Mouse (Mus musculus) stomach, adult 2 months (tissue): ENCODE measurements around the gene Bfar. TPM values are rescaled to one million over a fixed set of nuclear protein-coding genes. Genes with fewer than 3 reads are reported as not detected.

Experiments used
- polyA plus RNA-seq: library from polyadenylated mRNA; depleted of rRNA; stranded (reverse); fragments of >200 nt; gene quantifications from 2 replicates; pipeline ENCODE4 v1.2.3, GENCODE M21; 2012; rRNA removed

Bfar gene
- polyA plus RNA-seq: 6.0 and 7.5 TPM in 2 replicates

GRCm38 (mm10) chr16:13671685-13672385 is at the start of gene Bfar, which contains the start of gene 3110001I22Rik:
Bfar (plus strand) TSS chr16:13671858.
3110001I22Rik (plus strand) TSS chr16:13671929.

GRCm38 (mm10) chr16:13667878-13668343 is 3.7 kb upstream of the Bfar start, which contains the start of gene Parn:
Parn (minus strand) TSS chr16:13668170.

GRCm38 (mm10) chr16:13730285-13731255 is 58.9 kb downstream of the Bfar start, which contains the start of gene Pla2g10:
Pla2g10 (minus strand) TSS chr16:13730983.

Other genes starting within 250 kb of the Bfar start
- 3.5 and 4.8 TPM in 2 replicates for gene Parn, start 3.7 kb upstream of the Bfar start, polyA plus RNA-seq
- 0.04 and 0.37 TPM in 2 replicates for gene 3110001I22Rik, start 71 bp downstream of the Bfar start, polyA plus RNA-seq
- 57.7 and 61.4 TPM in 2 replicates for gene Pla2g10, start 59.1 kb downstream of the Bfar start, polyA plus RNA-seq
- 2.8 and 4.1 TPM in 2 replicates for gene Rrn3, start 108.8 kb downstream of the Bfar start, polyA plus RNA-seq
- gene Ntan1, start 147.0 kb downstream of the Bfar start, polyA plus RNA-seq: 20.7 and 23.5 TPM in 2 replicates
- gene Pdxdc1, start 231.3 kb downstream of the Bfar start, polyA plus RNA-seq: 52.9 and 53.6 TPM in 2 replicates
- gene Mpv17l, start 231.3 kb downstream of the Bfar start, polyA plus RNA-seq: 1.4 and 3.0 TPM in 2 replicates